Mouse (Mus musculus): ENCODE data around the gene Srgn. TPM values are rescaled to one million over a fixed set of nuclear protein-coding genes. Genes with fewer than 3 reads are reported as not detected.

The Srgn gene
- polyA plus RNA-seq (2015; fragmentation: Nextera tagmentation; extraction: Ambion mirVana): 10.0 and 11.9 TPM in 2 replicates

- H3K9ac ChIP-seq: no peak within 1 kb of the TSS
- no peaks in the 10 kb centered on the region for H3K27me3 ChIP-seq
- H3K9me3 ChIP-seq: no peaks in the 10 kb centered on the region
- no peaks in the 10 kb centered on the region for H3K4me1 ChIP-seq
- no peak within 1 kb of the TSS for H3K4me2 ChIP-seq (replicated peaks)
- 90% methylated on average over 14 of the region's 14 CpGs for WGBS
- no peak within 1 kb of the TSS for H3K4me3 ChIP-seq
- ATAC-seq (ENCODE audit: low FRiP score, low read depth): no peak
- H3K27ac ChIP-seq: no peak within 1 kb of the TSS
- H3K36me3 ChIP-seq: no peaks in the 10 kb centered on the region
These were observed at the start of gene Srgn for GRCm38 (mm10) chr10:62527351-62527750. Srgn (minus strand) TSS chr10:62527451.

GRCm38 (mm10) chr10:62575001-62575400, 47.8 kb upstream of the Srgn start:
- H3K4me1 ChIP-seq: peaks cover 19% of the 10 kb centered on the region
- H3K27ac ChIP-seq: no peak overlapping the region
- H3K4me3 ChIP-seq: no peak overlapping the region
- no peaks in the 10 kb centered on the region for H3K27me3 ChIP-seq
- no peaks in the 10 kb centered on the region for H3K9me3 ChIP-seq
- WGBS: 95% methylated on average over 13 of the region's 13 CpGs
- no peak overlapping the region for H3K9ac ChIP-seq
- no peak for ATAC-seq (ENCODE audit: low FRiP score, low read depth)
- no peak overlapping the region for H3K4me2 ChIP-seq (replicated peaks)
- H3K36me3 ChIP-seq: peaks cover 53% of the 10 kb centered on the region

- WGBS: 97% methylated on average over 7 of the region's 7 CpGs
These were observed 43.0 kb upstream of the Srgn start for GRCm38 (mm10) chr10:62570126-62570871.

GRCm38 (mm10) chr10:62568861-62569260, 41.6 kb upstream of the Srgn start:
- no peak overlapping the region for H3K9ac ChIP-seq
- peaks cover 88% of the 10 kb centered on the region for H3K36me3 ChIP-seq
- no peak for ATAC-seq (ENCODE audit: low FRiP score, low read depth)
- no peak overlapping the region for H3K4me3 ChIP-seq
- H3K27ac ChIP-seq: no peak overlapping the region
- WGBS: 89% methylated on average over 4 of the region's 4 CpGs
- no peaks in the 10 kb centered on the region for H3K9me3 ChIP-seq
- H3K4me1 ChIP-seq: no peaks in the 10 kb centered on the region
- H3K4me2 ChIP-seq (replicated peaks): no peak overlapping the region
- H3K27me3 ChIP-seq: no peaks in the 10 kb centered on the region

More at GRCm38 (mm10) chr10:62570126-62570871, 43.0 kb upstream of the Srgn start:
- Histone ChIP-seq H3K9me3 (no peaks in the 10 kb centered on the region), H3K27ac (no peak overlapping the region), H3K36me3 (peaks cover 87% of the 10 kb centered on the region), H3K4me2 (replicated peaks) (no peak overlapping the region), H3K9ac (no peak overlapping the region), H3K4me1 (no peaks in the 10 kb centered on the region), H3K27me3 (no peaks in the 10 kb centered on the region), H3K4me3 (no peak overlapping the region)
- ATAC-seq (ENCODE audit: low FRiP score, low read depth): no peak

GRCm38 (mm10) chr10:62557736-62558135, 30.5 kb upstream of the Srgn start:
- peaks cover 62% of the 10 kb centered on the region for H3K36me3 ChIP-seq
- H3K4me1 ChIP-seq: no peaks in the 10 kb centered on the region
- H3K4me3 ChIP-seq: no peak overlapping the region
- ATAC-seq (ENCODE audit: low FRiP score, low read depth): no peak
- H3K27ac ChIP-seq: no peak overlapping the region
- 69% methylated on average over 1 of the region's 1 CpGs for WGBS
- H3K9ac ChIP-seq: no peak overlapping the region
- H3K9me3 ChIP-seq: no peaks in the 10 kb centered on the region
- H3K27me3 ChIP-seq: no peaks in the 10 kb centered on the region
- no peak overlapping the region for H3K4me2 ChIP-seq (replicated peaks)

GRCm38 (mm10) chr10:62556558-62556901, 29.3 kb upstream of the Srgn start:
- Histone ChIP-seq H3K4me2 (replicated peaks) (no peak overlapping the region), H3K4me1 (no peaks in the 10 kb centered on the region), H3K9me3 (no peaks in the 10 kb centered on the region), H3K36me3 (peaks cover 50% of the 10 kb centered on the region), H3K4me3 (no peak overlapping the region), H3K27ac (no peak overlapping the region), H3K27me3 (no peaks in the 10 kb centered on the region), H3K9ac (no peak overlapping the region)
- 89% methylated on average over 6 of the region's 6 CpGs for WGBS
- no peak for ATAC-seq (ENCODE audit: low FRiP score, low read depth)

- ATAC-seq (ENCODE audit: low FRiP score, low read depth): no peak
- Histone ChIP-seq H3K4me1 (no peaks in the 10 kb centered on the region), H3K9me3 (no peaks in the 10 kb centered on the region), H3K4me3 (no peak overlapping the region), H3K36me3 (peaks cover 46% of the 10 kb centered on the region), H3K27ac (no peak overlapping the region), H3K4me2 (replicated peaks) (no peak overlapping the region), H3K9ac (no peak overlapping the region), H3K27me3 (no peaks in the 10 kb centered on the region)
- WGBS: 77% methylated on average over 11 of the region's 11 CpGs
These were observed 28.7 kb upstream of the Srgn start for GRCm38 (mm10) chr10:62555705-62556557.

DNA sequence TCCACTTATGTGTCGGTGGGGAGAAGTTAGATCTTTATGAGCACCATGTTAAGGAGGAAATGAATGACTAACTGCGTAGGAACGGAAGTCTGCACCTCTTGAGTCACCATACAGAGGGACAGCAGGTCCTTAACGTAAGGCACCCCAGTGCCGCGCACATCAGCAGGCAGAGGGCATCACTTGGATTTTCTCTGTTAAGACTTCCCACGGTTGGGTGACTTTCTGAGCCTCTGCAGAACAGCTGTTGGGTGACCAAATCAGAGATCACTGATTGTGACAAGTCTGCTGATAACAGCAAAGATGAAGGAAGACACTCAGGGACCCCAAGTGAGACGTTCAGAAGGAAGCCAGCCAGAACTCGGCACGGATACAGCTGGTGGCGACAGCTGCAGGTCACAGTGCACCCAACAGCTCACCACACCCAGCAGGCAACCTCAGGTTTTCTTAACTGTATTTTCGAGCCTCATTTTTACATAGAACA, 26.4 kb upstream of the Srgn start:
- Histone ChIP-seq H3K9ac (no peak overlapping the region), H3K27me3 (no peaks in the 10 kb centered on the region), H3K36me3 (peaks cover 24% of the 10 kb centered on the region), H3K4me1 (no peaks in the 10 kb centered on the region), H3K9me3 (no peaks in the 10 kb centered on the region), H3K4me2 (replicated peaks) (no peak overlapping the region), H3K27ac (no peak overlapping the region), H3K4me3 (no peak overlapping the region)
- no peak for ATAC-seq (ENCODE audit: low FRiP score, low read depth)
- 79% methylated on average over 12 of the region's 12 CpGs for WGBS

DNA sequence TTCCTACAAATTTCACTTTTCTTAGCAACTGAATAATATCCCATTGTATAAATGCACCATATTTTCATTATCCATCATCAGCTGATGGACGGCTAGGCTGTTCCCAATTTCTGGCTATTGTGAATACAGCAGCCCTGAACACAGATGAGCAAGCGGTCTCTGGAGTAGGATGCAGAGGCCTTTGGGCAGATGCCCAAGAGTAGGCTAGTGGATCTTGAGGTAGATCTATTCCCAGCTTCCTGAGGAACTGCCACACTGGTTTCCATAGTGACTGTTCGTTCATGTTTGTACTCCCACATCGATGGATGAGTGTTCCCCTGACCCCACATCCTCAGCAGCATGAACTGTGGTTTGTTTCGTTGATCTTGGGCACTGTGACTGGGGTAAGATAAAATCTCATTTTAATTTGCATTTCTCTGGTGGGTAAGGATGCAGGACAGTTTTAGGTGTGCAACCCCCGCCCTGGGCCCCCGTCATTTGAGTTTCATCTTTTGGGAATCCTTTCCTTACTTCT, 23.6 kb upstream of the Srgn start:
- Histone ChIP-seq H3K27me3 (no peaks in the 10 kb centered on the region), H3K9me3 (no peaks in the 10 kb centered on the region), H3K4me3 (no peak overlapping the region), H3K27ac (no peak overlapping the region), H3K4me2 (replicated peaks) (no peak overlapping the region), H3K36me3 (no peaks in the 10 kb centered on the region), H3K4me1 (no peaks in the 10 kb centered on the region), H3K9ac (no peak overlapping the region)
- 87% methylated on average over 7 of the region's 7 CpGs for WGBS
- no peak for ATAC-seq (ENCODE audit: low FRiP score, low read depth)

- H3K9ac ChIP-seq: no peak overlapping the region
- no peaks in the 10 kb centered on the region for H3K4me1 ChIP-seq
- H3K36me3 ChIP-seq: no peaks in the 10 kb centered on the region
- H3K4me3 ChIP-seq: no peak overlapping the region
- H3K4me2 ChIP-seq (replicated peaks): no peak overlapping the region
- H3K27me3 ChIP-seq: no peaks in the 10 kb centered on the region
- no peak overlapping the region for H3K27ac ChIP-seq
- no peaks in the 10 kb centered on the region for H3K9me3 ChIP-seq
- 34% methylated on average over 13 of the region's 16 CpGs for WGBS
- no peak for ATAC-seq (ENCODE audit: low FRiP score, low read depth)
These were observed 22.4 kb upstream of the Srgn start for GRCm38 (mm10) chr10:62549523-62550166.

GRCm38 (mm10) chr10:62546441-62546840, 19.2 kb upstream of the Srgn start:
- Histone ChIP-seq H3K27ac (no peak overlapping the region), H3K9me3 (no peaks in the 10 kb centered on the region), H3K4me1 (no peaks in the 10 kb centered on the region), H3K36me3 (no peaks in the 10 kb centered on the region), H3K27me3 (no peaks in the 10 kb centered on the region), H3K4me2 (replicated peaks) (no peak overlapping the region), H3K4me3 (no peak overlapping the region), H3K9ac (no peak overlapping the region)
- WGBS: 77% methylated on average over 10 of the region's 10 CpGs
- no peak for ATAC-seq (ENCODE audit: low FRiP score, low read depth)

GRCm38 (mm10) chr10:62545759-62546158, 18.5 kb upstream of the Srgn start:
- Histone ChIP-seq H3K9ac (no peak overlapping the region), H3K4me1 (no peaks in the 10 kb centered on the region), H3K4me3 (no peak overlapping the region), H3K9me3 (no peaks in the 10 kb centered on the region), H3K27me3 (no peaks in the 10 kb centered on the region), H3K4me2 (replicated peaks) (no peak overlapping the region), H3K27ac (no peak overlapping the region), H3K36me3 (no peaks in the 10 kb centered on the region)
- ATAC-seq (ENCODE audit: low FRiP score, low read depth): no peak

All from limb, embryonic 13.5 days (tissue).